Mouse (Mus musculus): ENCODE data around the gene Capg. TPM values are rescaled to one million over a fixed set of nuclear protein-coding genes. Genes with fewer than 3 reads are reported as not detected.

Gene Capg
- polyA plus RNA-seq, 1 experiment from 2014 or later: 25.4 TPM

DNA sequence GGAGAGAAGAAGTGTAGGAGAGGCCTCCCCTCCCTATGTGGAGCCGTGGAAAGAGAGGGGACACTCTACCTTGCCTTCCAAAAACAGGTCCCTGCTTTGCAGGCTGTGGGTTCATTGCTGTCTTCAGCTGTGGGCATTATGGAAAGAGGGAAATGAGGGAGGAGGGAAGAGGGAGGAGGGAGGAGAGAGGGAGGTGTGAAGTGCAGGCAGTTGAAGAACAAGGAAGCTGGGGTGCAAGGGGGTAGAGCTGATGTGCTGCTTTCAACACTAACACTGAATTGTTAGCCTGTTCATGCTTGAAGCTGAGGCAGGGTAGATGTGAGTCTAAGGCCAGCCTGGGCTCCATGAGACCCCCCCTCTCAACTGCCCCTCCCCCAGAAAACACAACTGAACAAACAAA, 25.3 kb upstream of the Capg start:
- Histone ChIP-seq H3K27ac (replicated peaks) (no peak overlapping the region), H3K4me2 (no peak overlapping the region), H3K9ac (no peak overlapping the region), H3K36me3 (no peaks in the 10 kb centered on the region), H3K27me3 (replicated peaks) (no peaks in the 10 kb centered on the region), H3K4me3 (no peak overlapping the region), H3K4me1 (peaks cover 14% of the 10 kb centered on the region), H3K9me3 (no peaks in the 10 kb centered on the region)
- ATAC-seq (ENCODE audit: extremely low read depth, insufficient number of reproducible peaks, low FRiP score, low TSS enrichment): no peak
- 80% methylated on average over 1 of the region's 1 CpGs for WGBS

DNA sequence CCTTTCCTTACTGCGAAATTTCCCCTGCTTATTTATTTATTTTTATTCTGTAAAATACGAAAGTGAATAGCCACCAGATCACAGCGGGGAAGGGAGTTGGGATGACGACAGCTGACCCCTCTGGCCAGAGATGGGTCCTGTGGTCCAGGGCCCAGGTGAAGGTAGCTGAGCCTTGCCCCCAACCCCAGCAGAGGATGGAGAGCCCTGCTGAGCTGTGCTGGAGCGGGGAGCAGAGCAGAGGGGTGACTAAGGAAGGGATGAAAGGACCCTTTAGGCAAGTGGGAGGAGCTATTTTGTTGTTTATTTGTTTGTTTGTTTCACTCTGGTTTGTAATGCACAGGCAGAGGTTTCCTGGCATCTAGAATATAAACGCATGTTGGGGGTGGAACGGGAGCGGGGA, 24.9 kb upstream of the Capg start:
- Histone ChIP-seq H3K9me3 (no peaks in the 10 kb centered on the region), H3K27ac (replicated peaks) (no peak overlapping the region), H3K4me2 (no peak overlapping the region), H3K4me3 (no peak overlapping the region), H3K4me1 (peaks cover 14% of the 10 kb centered on the region), H3K9ac (0 out of 2 replicates have a peak overlapping the region, but pooled peaks have one; percentile 7), H3K36me3 (no peaks in the 10 kb centered on the region), H3K27me3 (replicated peaks) (no peaks in the 10 kb centered on the region)
- no peak for ATAC-seq (ENCODE audit: extremely low read depth, insufficient number of reproducible peaks, low FRiP score, low TSS enrichment)
- 31% methylated on average over 8 of the region's 8 CpGs for WGBS

- Histone ChIP-seq H3K27ac (replicated peaks) (peak overlapping the region; percentile 49), H3K9ac (0 out of 2 replicates have a peak overlapping the region, but pooled peaks have one; percentile 20), H3K9me3 (no peaks in the 10 kb centered on the region), H3K4me1 (peaks cover 14% of the 10 kb centered on the region), H3K4me3 (no peak overlapping the region), H3K4me2 (peak overlapping the region; percentile 32), H3K36me3 (no peaks in the 10 kb centered on the region), H3K27me3 (replicated peaks) (no peaks in the 10 kb centered on the region)
- WGBS: 19% methylated on average over 10 of the region's 10 CpGs
- no peak for ATAC-seq (ENCODE audit: extremely low read depth, insufficient number of reproducible peaks, low FRiP score, low TSS enrichment)
Measured at GRCm38 (mm10) chr6:72519892-72520663, 24.1 kb upstream of the Capg start.

GRCm38 (mm10) chr6:72520904-72521303, 23.3 kb upstream of the Capg start:
- Histone ChIP-seq H3K4me1 (peaks cover 14% of the 10 kb centered on the region), H3K9me3 (no peaks in the 10 kb centered on the region), H3K36me3 (no peaks in the 10 kb centered on the region), H3K27ac (replicated peaks) (no peak overlapping the region), H3K4me3 (no peak overlapping the region), H3K4me2 (no peak overlapping the region), H3K9ac (no peak overlapping the region), H3K27me3 (replicated peaks) (no peaks in the 10 kb centered on the region)
- WGBS: 82% methylated on average over 5 of the region's 5 CpGs
- ATAC-seq (ENCODE audit: extremely low read depth, insufficient number of reproducible peaks, low FRiP score, low TSS enrichment): no peak

DNA sequence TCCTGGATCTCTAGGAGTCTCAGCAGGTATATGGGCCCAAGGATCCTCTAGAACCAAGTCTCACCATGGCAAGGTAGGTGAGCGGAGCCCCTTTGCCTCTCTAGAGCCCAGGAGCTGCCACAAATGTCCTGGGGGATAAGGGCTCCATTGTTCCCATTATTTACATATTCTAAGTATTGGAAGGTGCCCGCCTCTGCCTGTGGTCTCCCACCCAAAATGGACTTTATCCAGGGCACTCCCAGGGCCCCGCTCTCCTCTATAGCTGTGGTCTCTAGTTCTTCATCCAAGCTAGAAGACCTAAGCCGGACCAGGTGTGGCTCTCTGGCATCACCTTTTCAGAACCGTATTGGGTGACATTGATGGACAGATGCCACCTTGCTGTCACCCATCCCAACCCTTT, 22.6 kb upstream of the Capg start, which contains the start of gene Sh2d6:
TSS of gene Sh2d6 (minus strand) at position 101 of the 400 bp plus-strand sequence.
- no peak for ATAC-seq (ENCODE audit: extremely low read depth, insufficient number of reproducible peaks, low FRiP score, low TSS enrichment)
- H3K4me3 ChIP-seq: no peak within 1 kb of the TSS
- H3K36me3 ChIP-seq: no peaks in the 10 kb centered on the region
- no peak within 1 kb of the TSS for H3K9ac ChIP-seq
- 82% methylated on average over 5 of the region's 5 CpGs for WGBS
- peaks cover 14% of the 10 kb centered on the region for H3K4me1 ChIP-seq
- H3K4me2 ChIP-seq: no peak within 1 kb of the TSS
- H3K27ac ChIP-seq (replicated peaks): peak within 1 kb of the TSS; percentile 49; the same call in 1 of the 2 replicates
- H3K9me3 ChIP-seq: no peaks in the 10 kb centered on the region
- H3K27me3 ChIP-seq (replicated peaks): no peaks in the 10 kb centered on the region

GRCm38 (mm10) chr6:72522288-72522687, 21.9 kb upstream of the Capg start:
- Histone ChIP-seq H3K36me3 (no peaks in the 10 kb centered on the region), H3K4me2 (no peak overlapping the region), H3K4me1 (peaks cover 14% of the 10 kb centered on the region), H3K27ac (replicated peaks) (no peak overlapping the region), H3K9me3 (no peaks in the 10 kb centered on the region), H3K27me3 (replicated peaks) (no peaks in the 10 kb centered on the region), H3K4me3 (no peak overlapping the region), H3K9ac (no peak overlapping the region)
- 79% methylated on average over 5 of the region's 5 CpGs for WGBS
- no peak for ATAC-seq (ENCODE audit: extremely low read depth, insufficient number of reproducible peaks, low FRiP score, low TSS enrichment)

GRCm38 (mm10) chr6:72523222-72523621, 21.0 kb upstream of the Capg start:
- H3K4me2 ChIP-seq: no peak overlapping the region
- no peaks in the 10 kb centered on the region for H3K36me3 ChIP-seq
- peaks cover 14% of the 10 kb centered on the region for H3K4me1 ChIP-seq
- H3K9ac ChIP-seq: no peak overlapping the region
- no peak overlapping the region for H3K27ac ChIP-seq (replicated peaks)
- H3K4me3 ChIP-seq: no peak overlapping the region
- WGBS: 73% methylated on average over 4 of the region's 4 CpGs
- ATAC-seq (ENCODE audit: extremely low read depth, insufficient number of reproducible peaks, low FRiP score, low TSS enrichment): no peak
- H3K9me3 ChIP-seq: no peaks in the 10 kb centered on the region
- no peaks in the 10 kb centered on the region for H3K27me3 ChIP-seq (replicated peaks)

DNA sequence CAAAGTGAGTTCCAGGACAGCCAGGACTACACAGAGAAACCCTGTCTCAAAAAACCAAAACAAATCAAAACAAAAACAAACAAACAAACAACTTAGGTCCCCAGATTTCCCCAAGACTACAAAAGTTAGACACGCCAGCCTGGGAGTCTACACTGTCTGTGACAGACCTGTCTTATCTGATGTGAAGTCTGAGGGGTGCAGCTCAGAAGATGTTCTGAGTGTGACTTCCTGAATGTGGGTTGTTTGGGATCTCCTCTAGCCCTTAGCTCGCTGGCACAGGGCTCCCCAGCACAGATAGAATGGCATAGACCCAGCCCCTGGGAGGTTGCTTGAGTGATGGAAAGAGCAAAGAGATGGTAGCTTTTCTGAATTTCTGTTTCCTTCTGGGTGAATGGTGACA, 20.0 kb upstream of the Capg start:
- H3K27ac ChIP-seq (replicated peaks): no peak overlapping the region
- no peak for ATAC-seq (ENCODE audit: extremely low read depth, insufficient number of reproducible peaks, low FRiP score, low TSS enrichment)
- H3K4me3 ChIP-seq: no peak overlapping the region
- peaks cover 14% of the 10 kb centered on the region for H3K4me1 ChIP-seq
- no peak overlapping the region for H3K4me2 ChIP-seq
- H3K9me3 ChIP-seq: no peaks in the 10 kb centered on the region
- 72% methylated on average over 2 of the region's 2 CpGs for WGBS
- no peaks in the 10 kb centered on the region for H3K27me3 ChIP-seq (replicated peaks)
- no peaks in the 10 kb centered on the region for H3K36me3 ChIP-seq
- H3K9ac ChIP-seq: no peak overlapping the region

GRCm38 (mm10) chr6:72527070-72527469, 17.1 kb upstream of the Capg start:
- 72% methylated on average over 4 of the region's 4 CpGs for whole genome bisulfite sequencing
- H3K4me3 ChIP-seq: no peak overlapping the region
- no peak for ATAC-seq (ENCODE audit: extremely low read depth, insufficient number of reproducible peaks, low FRiP score, low TSS enrichment)

DNA sequence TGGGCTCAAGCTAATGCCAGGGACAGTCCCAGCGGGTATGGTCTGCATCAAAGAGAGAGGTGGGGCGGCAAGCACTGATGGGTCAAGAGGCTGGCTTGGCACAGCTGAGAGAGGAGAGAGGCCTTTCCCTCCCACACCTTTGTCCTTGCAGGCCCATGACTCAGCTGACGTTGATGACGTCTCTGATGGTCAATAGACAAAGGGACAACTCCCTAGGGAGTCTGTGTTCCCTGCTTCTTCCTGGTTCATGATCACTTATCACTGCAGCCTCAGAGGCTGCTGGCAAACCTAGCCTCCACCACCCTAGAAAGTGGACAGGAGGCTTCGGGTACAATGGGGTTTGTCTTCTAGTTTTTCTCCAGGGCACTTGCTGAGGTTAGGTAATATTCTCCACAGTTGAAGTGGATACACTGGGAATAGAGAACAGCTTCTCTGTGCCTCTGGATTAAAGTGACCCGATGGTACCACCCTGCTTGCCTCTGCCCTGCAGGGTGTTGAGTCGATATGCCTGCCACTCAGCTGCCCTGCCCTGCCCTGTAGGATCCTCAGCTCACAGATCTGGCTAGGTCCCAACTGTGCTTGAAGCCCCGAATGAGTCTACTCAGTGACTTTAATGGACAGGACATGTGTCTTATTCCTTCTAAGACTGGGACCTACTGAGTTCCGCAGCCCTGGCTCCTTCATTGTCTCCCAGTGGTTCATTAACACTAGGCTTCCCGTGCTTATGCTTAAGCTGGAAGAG, 15.6 kb upstream of the Capg start:
- Histone ChIP-seq H3K4me2 (no peak overlapping the region), H3K4me3 (no peak overlapping the region), H3K27ac (replicated peaks) (no peak overlapping the region), H3K36me3 (no peaks in the 10 kb centered on the region), H3K9me3 (no peaks in the 10 kb centered on the region), H3K27me3 (replicated peaks) (no peaks in the 10 kb centered on the region), H3K9ac (no peak overlapping the region), H3K4me1 (peaks cover 7% of the 10 kb centered on the region)
- ATAC-seq (ENCODE audit: extremely low read depth, insufficient number of reproducible peaks, low FRiP score, low TSS enrichment): no peak
- 67% methylated on average over 10 of the region's 10 CpGs for WGBS

More at GRCm38 (mm10) chr6:72527070-72527469, 17.1 kb upstream of the Capg start:
- H3K27me3 ChIP-seq (replicated peaks): no peaks in the 10 kb centered on the region
- no peaks in the 10 kb centered on the region for H3K9me3 ChIP-seq
- no peak overlapping the region for H3K4me2 ChIP-seq
- H3K4me1 ChIP-seq: no peaks in the 10 kb centered on the region
- H3K36me3 ChIP-seq: no peaks in the 10 kb centered on the region
- no peak overlapping the region for H3K9ac ChIP-seq
- no peak overlapping the region for H3K27ac ChIP-seq (replicated peaks)

GRCm38 (mm10) chr6:72532580-72532979, 11.6 kb upstream of the Capg start:
- H3K4me2 ChIP-seq: no peak overlapping the region
- 69% methylated on average over 4 of the region's 4 CpGs for WGBS

More at GRCm38 (mm10) chr6:72532580-72532979, 11.6 kb upstream of the Capg start:
- Histone ChIP-seq H3K4me3 (no peak overlapping the region), H3K9ac (no peak overlapping the region), H3K27ac (replicated peaks) (peak overlapping the region; percentile 28; the same call in 1 of the 2 replicates), H3K36me3 (no peaks in the 10 kb centered on the region), H3K9me3 (no peaks in the 10 kb centered on the region), H3K4me1 (peaks cover 19% of the 10 kb centered on the region), H3K27me3 (replicated peaks) (no peaks in the 10 kb centered on the region)
- ATAC-seq (ENCODE audit: extremely low read depth, insufficient number of reproducible peaks, low FRiP score, low TSS enrichment): no peak

Data from heart, embryonic 13.5 days (tissue).